Mouse (Mus musculus): ENCODE data around the gene Abhd17a. TPM values are rescaled to one million over a fixed set of nuclear protein-coding genes. Genes with fewer than 3 reads are reported as not detected.

Gene Abhd17a
- polyA plus RNA-seq, 1 experiment from 2014 or later, result 92.5 TPM

DNA sequence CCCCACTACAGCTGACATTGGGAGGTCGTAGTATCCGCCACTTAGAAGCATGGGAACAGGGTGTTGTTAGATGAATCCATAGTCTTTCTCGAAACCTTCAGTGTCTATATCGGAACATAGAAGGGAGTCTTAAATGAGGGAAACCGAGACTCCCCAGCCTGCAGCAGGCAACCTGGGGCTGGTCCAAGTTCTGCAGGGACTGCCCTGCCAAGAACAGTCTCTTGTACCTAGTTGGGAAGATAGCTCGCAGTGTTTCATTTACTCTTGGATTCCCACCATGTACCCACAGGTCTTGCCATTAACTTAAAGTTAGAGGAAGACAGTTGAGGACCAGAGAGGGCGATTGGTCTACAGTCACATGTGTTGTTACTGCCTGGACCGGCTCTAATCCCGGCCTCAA lies 30.2 kb upstream of the Abhd17a start:
- H3K27me3 ChIP-seq (ENCODE audit: control insufficient read depth, insufficient read depth, low read length), result no peaks in the 10 kb centered on the region
- ATAC-seq (ENCODE audit: low FRiP score, low TSS enrichment), result no peak
- no peak overlapping the region for H3K27ac ChIP-seq (replicated peaks)
- H3K4me1 ChIP-seq (replicated peaks; ENCODE audit: control insufficient read depth, insufficient read depth), result peaks cover 5% of the 10 kb centered on the region; the same call in 1 of the 2 replicates
- no peak for DNase-seq (ENCODE audit: low spot score)
- no peaks in the 10 kb centered on the region; the same call in 1 of the 2 replicates for H3K36me3 ChIP-seq (ENCODE audit: control insufficient read depth, insufficient read depth, low read length)
- H3K4me2 ChIP-seq (replicated peaks; ENCODE audit: low read depth), result no peak overlapping the region
- 84% methylated on average over 9 of the region's 9 CpGs for WGBS
- H3K4me3 ChIP-seq (ENCODE audit: low read depth, low read length), result no peak overlapping the region
- no peak overlapping the region for H3K9ac ChIP-seq (ENCODE audit: low read length)
- TF ChIP-seq CTCF (IDR thresholded peaks at IDR 0.05; ENCODE audit: low read depth) (no peak), EP300 (optimal IDR thresholded peaks at IDR 0.05) (no peak)
- no peaks in the 10 kb centered on the region for H3K9me3 ChIP-seq (ENCODE audit: control insufficient read depth, low read length)

DNA sequence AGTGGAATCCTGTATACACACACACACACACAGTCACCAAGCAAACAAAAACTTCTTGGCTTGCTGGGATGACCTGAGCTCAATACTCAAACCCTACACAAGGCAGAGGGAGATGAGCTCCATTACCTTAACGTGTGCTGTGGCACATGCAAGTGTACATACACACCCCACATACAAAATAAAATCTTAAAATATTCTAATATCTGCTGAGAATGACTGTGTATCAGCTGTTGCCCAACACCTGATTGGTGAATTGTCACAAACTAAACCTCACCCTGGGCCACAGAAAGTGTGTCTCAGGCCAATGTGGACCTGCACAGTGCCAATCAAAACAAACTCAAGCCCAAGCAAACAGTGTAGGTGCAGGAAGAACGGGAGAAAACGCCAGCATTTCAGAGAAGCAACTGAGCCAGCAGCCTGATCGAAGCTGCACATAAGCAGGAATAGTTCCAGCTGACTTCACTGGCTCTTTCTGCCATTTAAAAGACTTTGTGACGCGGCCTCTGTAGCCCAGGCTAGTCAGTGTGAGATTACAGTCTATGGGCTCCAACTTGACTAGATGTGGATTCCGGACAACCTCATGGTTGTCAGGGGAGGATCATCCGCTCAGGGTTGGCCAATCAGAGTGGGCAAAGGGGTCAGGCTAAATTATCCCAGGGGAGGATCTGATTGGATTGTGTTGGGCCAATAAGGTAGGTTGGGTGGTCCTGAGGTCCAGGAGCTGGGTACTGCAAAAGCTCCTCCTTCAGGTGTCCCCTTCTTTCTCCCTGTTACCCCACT lies 29.5 kb upstream of the Abhd17a start:
- no peak for DNase-seq (ENCODE audit: low spot score)
- H3K27ac ChIP-seq (replicated peaks), result no peak overlapping the region
- no peaks in the 10 kb centered on the region; the same call in 1 of the 2 replicates for H3K36me3 ChIP-seq (ENCODE audit: control insufficient read depth, insufficient read depth, low read length)
- H3K4me2 ChIP-seq (replicated peaks; ENCODE audit: low read depth), result no peak overlapping the region
- TF ChIP-seq CTCF (IDR thresholded peaks at IDR 0.05; ENCODE audit: low read depth), result no peak
- TF ChIP-seq EP300 (optimal IDR thresholded peaks at IDR 0.05), result no peak
- no peak overlapping the region for H3K4me3 ChIP-seq (ENCODE audit: low read depth, low read length)
- ATAC-seq (ENCODE audit: low FRiP score, low TSS enrichment), result no peak
- peaks cover 5% of the 10 kb centered on the region; the same call in 1 of the 2 replicates for H3K4me1 ChIP-seq (replicated peaks; ENCODE audit: control insufficient read depth, insufficient read depth)
- H3K9me3 ChIP-seq (ENCODE audit: control insufficient read depth, low read length), result no peaks in the 10 kb centered on the region
- no peak overlapping the region; the same call in 1 of the 2 replicates for H3K9ac ChIP-seq (ENCODE audit: low read length)
- H3K27me3 ChIP-seq (ENCODE audit: control insufficient read depth, insufficient read depth, low read length), result no peaks in the 10 kb centered on the region
- 42% methylated on average over 8 of the region's 8 CpGs for WGBS

DNA sequence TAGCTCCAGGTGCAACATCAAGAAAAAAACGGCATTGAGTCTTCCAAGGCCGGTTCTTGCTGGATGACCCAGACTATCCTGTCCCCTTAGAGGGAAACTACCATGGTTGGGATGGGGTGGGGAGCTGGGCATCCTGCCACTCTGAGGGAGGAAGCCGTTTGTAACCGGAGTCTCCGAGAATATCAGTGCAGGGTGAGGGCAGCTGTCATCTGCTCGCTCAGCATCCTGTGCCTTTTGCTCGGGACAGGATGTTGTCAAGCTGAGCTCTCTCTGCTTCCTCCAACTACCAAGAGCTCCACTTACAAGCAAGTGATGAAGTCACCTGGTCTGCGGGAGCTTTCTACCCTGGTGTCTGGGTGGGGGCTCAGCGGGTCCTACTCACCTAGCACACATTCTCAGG lies 28.0 kb upstream of the Abhd17a start:
- TF ChIP-seq CTCF (IDR thresholded peaks at IDR 0.05; ENCODE audit: low read depth), result no peak
- TF ChIP-seq EP300 (optimal IDR thresholded peaks at IDR 0.05), result no peak
- H3K4me2 ChIP-seq (replicated peaks; ENCODE audit: low read depth), result no peak overlapping the region
- H3K9ac ChIP-seq (ENCODE audit: low read length), result no peak overlapping the region
- H3K27me3 ChIP-seq (ENCODE audit: control insufficient read depth, insufficient read depth, low read length), result no peaks in the 10 kb centered on the region
- H3K4me3 ChIP-seq (ENCODE audit: low read depth, low read length), result no peak overlapping the region
- H3K4me1 ChIP-seq (replicated peaks; ENCODE audit: control insufficient read depth, insufficient read depth), result peaks cover 4% of the 10 kb centered on the region; the same call in 1 of the 2 replicates
- ATAC-seq (ENCODE audit: low FRiP score, low TSS enrichment) (no peak), DNase-seq (ENCODE audit: low spot score) (no peak)
- peaks cover 6% of the 10 kb centered on the region; the same call in 1 of the 2 replicates for H3K36me3 ChIP-seq (ENCODE audit: control insufficient read depth, insufficient read depth, low read length)
- 58% methylated on average over 9 of the region's 9 CpGs for WGBS
- H3K27ac ChIP-seq (replicated peaks), result no peak overlapping the region
- H3K9me3 ChIP-seq (ENCODE audit: control insufficient read depth, low read length), result no peaks in the 10 kb centered on the region

DNA sequence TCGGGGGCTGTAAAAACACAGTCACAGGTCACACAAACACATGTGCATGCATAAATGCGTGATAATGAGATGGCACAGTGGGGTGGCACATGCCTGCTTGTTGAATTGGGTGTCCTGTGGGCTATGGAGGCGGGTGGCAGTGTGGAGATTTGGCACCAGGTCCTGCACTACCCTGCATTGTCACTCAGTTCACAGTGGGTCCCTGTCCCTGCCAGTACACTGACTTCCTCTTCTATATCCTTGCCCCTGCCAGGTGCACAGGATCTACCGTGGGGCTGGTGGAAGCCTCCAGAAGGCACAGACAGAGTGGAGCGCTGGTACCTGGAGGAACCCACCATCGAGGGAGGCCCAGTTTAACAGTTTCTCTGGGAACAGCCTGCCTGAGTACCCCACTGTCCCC lies 24.2 kb upstream of the Abhd17a start:
- H3K36me3 ChIP-seq (ENCODE audit: control insufficient read depth, insufficient read depth, low read length), result peaks cover 7% of the 10 kb centered on the region; the same call in 1 of the 2 replicates
- H3K27ac ChIP-seq (replicated peaks), result no peak overlapping the region
- H3K9ac ChIP-seq (ENCODE audit: low read length), result no peak overlapping the region
- TF ChIP-seq CTCF (IDR thresholded peaks at IDR 0.05; ENCODE audit: low read depth) (no peak), EP300 (optimal IDR thresholded peaks at IDR 0.05) (no peak)
- DNase-seq (ENCODE audit: low spot score) (no peak), ATAC-seq (ENCODE audit: low FRiP score, low TSS enrichment) (no peak)
- no peaks in the 10 kb centered on the region for H3K27me3 ChIP-seq (ENCODE audit: control insufficient read depth, insufficient read depth, low read length)
- H3K4me3 ChIP-seq (ENCODE audit: low read depth, low read length), result no peak overlapping the region
- H3K9me3 ChIP-seq (ENCODE audit: control insufficient read depth, low read length), result no peaks in the 10 kb centered on the region
- WGBS, result 88% methylated on average over 6 of the region's 6 CpGs
- no peaks in the 10 kb centered on the region for H3K4me1 ChIP-seq (replicated peaks; ENCODE audit: control insufficient read depth, insufficient read depth)
- H3K4me2 ChIP-seq (replicated peaks; ENCODE audit: low read depth), result no peak overlapping the region

DNA sequence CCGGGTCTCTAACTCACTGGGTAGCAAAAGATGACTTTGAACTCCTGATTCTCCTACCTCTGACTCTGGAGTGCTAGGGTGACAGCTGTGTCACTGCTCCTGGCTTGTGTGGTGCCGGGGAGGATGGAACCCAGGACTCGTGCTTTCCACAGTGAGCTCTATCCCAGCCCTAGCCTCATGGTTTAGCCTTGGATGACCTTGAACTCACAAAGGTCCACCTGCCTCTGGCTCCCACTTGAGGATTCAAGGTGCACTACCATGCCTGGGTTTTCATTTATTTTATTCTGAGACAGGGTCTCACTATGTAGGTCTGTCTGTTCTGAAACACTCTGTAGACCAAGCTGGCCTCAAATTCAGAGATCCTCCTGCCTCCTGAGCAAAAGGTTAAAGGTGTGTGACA lies 23.7 kb upstream of the Abhd17a start:
- H3K36me3 ChIP-seq (ENCODE audit: control insufficient read depth, insufficient read depth, low read length), result peaks cover 10% of the 10 kb centered on the region; the same call in 1 of the 2 replicates
- H3K9me3 ChIP-seq (ENCODE audit: control insufficient read depth, low read length), result no peaks in the 10 kb centered on the region
- TF ChIP-seq CTCF (IDR thresholded peaks at IDR 0.05; ENCODE audit: low read depth) (0 out of 2 replicates have a peak, but pooled peaks have one; percentile 4), EP300 (optimal IDR thresholded peaks at IDR 0.05) (no peak)
- WGBS, result 78% methylated on average over 3 of the region's 3 CpGs
- DNase-seq (ENCODE audit: low spot score) (no peak), ATAC-seq (ENCODE audit: low FRiP score, low TSS enrichment) (no peak)
- H3K4me2 ChIP-seq (replicated peaks; ENCODE audit: low read depth), result no peak overlapping the region
- no peaks in the 10 kb centered on the region for H3K27me3 ChIP-seq (ENCODE audit: control insufficient read depth, insufficient read depth, low read length)
- H3K4me1 ChIP-seq (replicated peaks; ENCODE audit: control insufficient read depth, insufficient read depth), result no peaks in the 10 kb centered on the region
- no peak overlapping the region for H3K4me3 ChIP-seq (ENCODE audit: low read depth, low read length)
- no peak overlapping the region for H3K9ac ChIP-seq (ENCODE audit: low read length)
- H3K27ac ChIP-seq (replicated peaks), result no peak overlapping the region

DNA sequence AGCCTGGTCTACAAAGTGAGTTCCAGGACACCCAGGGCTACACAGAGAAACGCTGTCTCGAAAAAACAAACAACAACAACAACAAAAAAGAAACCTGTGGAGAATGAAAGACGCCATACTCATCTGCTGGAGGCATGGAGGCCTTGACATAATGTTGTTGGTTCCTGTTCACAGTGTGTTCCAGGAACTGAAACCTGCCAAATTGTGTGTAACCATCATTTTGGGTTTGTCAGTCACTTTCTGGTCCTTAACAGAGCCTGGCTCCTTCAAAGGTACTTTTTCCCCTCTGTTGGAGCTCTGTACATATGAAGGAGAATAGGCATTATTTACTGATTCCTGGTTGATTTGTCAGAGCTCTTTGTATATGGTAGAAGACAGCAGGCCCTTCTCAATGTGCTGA lies 21.8 kb upstream of the Abhd17a start:
- WGBS, result 87% methylated on average over 3 of the region's 3 CpGs

More for the DNA sequence above, 21.8 kb upstream of the Abhd17a start:
- Histone ChIP-seq H3K4me1 (replicated peaks; ENCODE audit: control insufficient read depth, insufficient read depth) (no peaks in the 10 kb centered on the region), H3K36me3 (ENCODE audit: control insufficient read depth, insufficient read depth, low read length) (peaks cover 16% of the 10 kb centered on the region), H3K27ac (replicated peaks) (no peak overlapping the region), H3K4me2 (replicated peaks; ENCODE audit: low read depth) (no peak overlapping the region), H3K9ac (ENCODE audit: low read length) (no peak overlapping the region), H3K4me3 (ENCODE audit: low read depth, low read length) (no peak overlapping the region), H3K9me3 (ENCODE audit: control insufficient read depth, low read length) (no peaks in the 10 kb centered on the region), H3K27me3 (ENCODE audit: control insufficient read depth, insufficient read depth, low read length) (no peaks in the 10 kb centered on the region)
- no peak for TF ChIP-seq CTCF (IDR thresholded peaks at IDR 0.05; ENCODE audit: low read depth)
- TF ChIP-seq EP300 (optimal IDR thresholded peaks at IDR 0.05), result no peak
- DNase-seq (ENCODE audit: low spot score) (no peak), ATAC-seq (ENCODE audit: low FRiP score, low TSS enrichment) (no peak)

Data from stomach, postnatal 0 days (tissue).